Comparison of ENCODE assay signal across 27 mouse cellular contexts in the genomic region with DNA sequence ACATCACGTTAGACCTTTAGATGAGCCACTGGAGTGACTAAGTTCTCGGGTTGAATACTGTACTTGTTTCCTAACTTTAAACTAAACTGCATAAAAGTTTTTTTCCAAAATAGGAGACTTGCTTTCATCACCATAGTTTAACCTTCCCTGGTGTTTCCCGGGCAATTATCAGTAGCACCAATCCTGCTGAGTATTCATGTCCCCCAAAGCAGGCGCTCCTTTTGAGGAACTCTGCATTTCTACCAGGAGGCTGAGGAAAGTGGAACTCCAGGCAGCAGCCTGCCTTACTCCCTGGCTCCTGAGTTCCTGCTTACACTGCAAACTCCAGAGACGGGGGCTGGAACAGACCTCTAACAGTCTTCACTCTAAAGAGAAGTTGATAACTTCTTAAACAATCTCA.
DNase-seq lines count a peak whose midpoint lies in the region; ATAC-seq and TF ChIP-seq lines count a peak whose summit lies in the region.
"Had no signal": no experiment of that assay in that cellular context is flagged by ENCODE, and none has a peak within 500 bp of the region (broad histone marks: within the 10 kb centered on the region; RNA-seq: fewer than 3 reads in every experiment).

No protein-coding gene starts in this region.

- no peak for ATAC-seq in heart, embryonic 11.5 days (replicated peaks; ENCODE audit: insufficient number of reproducible peaks, low FRiP score, low TSS enrichment)
- ATAC-seq in heart, embryonic 15.5 days (replicated peaks; ENCODE audit: insufficient number of reproducible peaks, insufficient read depth, low FRiP score, low read depth) = no peak
- ATAC-seq in lung, embryonic 14.5 days (ENCODE audit: insufficient read depth) = no peak
- peak; percentile 17; the same call in 1 of the 2 replicates for ATAC-seq in megakaryocyte progenitor cell, adult 5-6 weeks (replicated peaks; ENCODE audit: poor library complexity)
- ATAC-seq: activated CD4-positive, CD25-positive, alpha-beta regulatory T cell, adult 4 months; CD4-positive, CD25-positive, alpha-beta regulatory T cell, adult 4 months; forebrain, embryonic 14.5 days; intestine, postnatal 0 days; Patski had no signal

- H3K27me3 ChIP-seq in heart, embryonic 11.5 days (ENCODE audit: control insufficient read depth, insufficient read depth, low read length) = no peaks in the 10 kb centered on the region
- H3K27me3 ChIP-seq in heart, embryonic 15.5 days = no peaks in the 10 kb centered on the region
- H3K27me3 ChIP-seq in lung, embryonic 14.5 days (ENCODE audit: insufficient read depth, low read length) = no peaks in the 10 kb centered on the region
- H3K27me3 ChIP-seq: embryonic facial prominence, embryonic 15.5 days; hindbrain, embryonic 15.5 days; Patski had no signal

- no peak overlapping the region for H3K9ac ChIP-seq in heart, embryonic 11.5 days (ENCODE audit: low read depth, low read length)
- no peak overlapping the region for H3K9ac ChIP-seq in heart, embryonic 15.5 days
- no peak overlapping the region for H3K9ac ChIP-seq in lung, embryonic 14.5 days
- H3K9ac ChIP-seq: embryonic facial prominence, embryonic 15.5 days; hindbrain, embryonic 15.5 days had no signal

- no peak for DNase-seq in heart, postnatal 25 days (ENCODE audit: low spot score)
- DNase-seq in heart, postnatal 14 days = no peak
- peak; percentile 19 for DNase-seq in lung, embryonic 14.5 days
- DNase-seq in lung, postnatal 36 days = no peak
- DNase-seq in spleen, postnatal 10 days (ENCODE audit: low spot score in 2 of 2) = no peak
- DNase-seq: adrenal gland, postnatal 14 days; B cell, adult 2 months; cerebellum, adult 2 months; cerebellum, postnatal 10 days; embryo, embryonic 11 days; gastrocnemius, adult 2 months; gastrocnemius, postnatal 36 days; kidney, adult 8-10 months had no signal

- no peaks in the 10 kb centered on the region for H3K9me3 ChIP-seq in heart, embryonic 11.5 days (replicated peaks; ENCODE audit: control insufficient read depth, low read length)
- H3K9me3 ChIP-seq in heart, embryonic 15.5 days (replicated peaks) = no peaks in the 10 kb centered on the region
- H3K9me3 ChIP-seq in lung, embryonic 14.5 days (ENCODE audit: low read depth, low read length) = no peaks in the 10 kb centered on the region
- H3K9me3 ChIP-seq: embryonic facial prominence, embryonic 15.5 days; forebrain, embryonic 10.5 days; G1E; hindbrain, embryonic 10.5 days; hindbrain, embryonic 15.5 days had no signal

- TF ChIP-seq CTCF in lung, embryonic 14.5 days (IDR thresholded peaks at IDR 0.05; ENCODE audit: low read depth) = no peak

- H3K36me3 ChIP-seq in heart, embryonic 11.5 days (ENCODE audit: control insufficient read depth, insufficient read depth, low read length) = no peaks in the 10 kb centered on the region
- no peaks in the 10 kb centered on the region for H3K36me3 ChIP-seq in heart, embryonic 15.5 days
- no peaks in the 10 kb centered on the region for H3K36me3 ChIP-seq in lung, embryonic 14.5 days (ENCODE audit: insufficient read depth)
- H3K36me3 ChIP-seq: embryonic facial prominence, embryonic 15.5 days; forebrain, embryonic 10.5 days; hindbrain, embryonic 10.5 days; hindbrain, embryonic 15.5 days had no signal

- no peak overlapping the region for H3K4me3 ChIP-seq in heart, embryonic 11.5 days (ENCODE audit: low read depth, low read length)
- H3K4me3 ChIP-seq in heart, embryonic 15.5 days = no peak overlapping the region
- no peak overlapping the region for H3K4me3 ChIP-seq in lung, embryonic 14.5 days (ENCODE audit: low read depth, low read length)
- H3K4me3 ChIP-seq: embryonic facial prominence, embryonic 15.5 days; erythroblast, embryonic 14.5 days; forebrain, embryonic 10.5 days; gastrocnemius, adult 2 months; hindbrain, embryonic 10.5 days; hindbrain, embryonic 15.5 days had no signal

- H3K4me2 ChIP-seq in heart, embryonic 11.5 days = peak overlapping the region; percentile 27
- H3K4me2 ChIP-seq in heart, embryonic 15.5 days = no peak overlapping the region; the same call in 1 of the 2 replicates
- H3K4me2 ChIP-seq in lung, embryonic 14.5 days = no peak overlapping the region
- H3K4me2 ChIP-seq: embryonic facial prominence, embryonic 15.5 days; hindbrain, embryonic 15.5 days had no signal

- intact Hi-C loops in heart, postnatal 25 days (cut with DNase I) = no loop called here
- intact Hi-C loops in heart, postnatal 14 days (cut with DNase I) = no loop called here

- H3K4me1 ChIP-seq in heart, embryonic 11.5 days (ENCODE audit: control insufficient read depth, insufficient read depth, low read length) = peaks cover 16% of the 10 kb centered on the region
- peaks cover 27% of the 10 kb centered on the region for H3K4me1 ChIP-seq in heart, embryonic 15.5 days (replicated peaks)
- no peaks in the 10 kb centered on the region for H3K4me1 ChIP-seq in lung, embryonic 14.5 days (ENCODE audit: insufficient read depth)

- WGBS in heart, embryonic 11.5 days (ENCODE audit: insufficient replicate concordance) = 30% methylated on average over 5 of the region's 5 CpGs
- 33% methylated on average over 5 of the region's 5 CpGs for WGBS in heart, embryonic 15.5 days
- 43% methylated on average over 5 of the region's 5 CpGs for WGBS in lung, embryonic 14.5 days

- no peak overlapping the region for H3K27ac ChIP-seq in heart, embryonic 11.5 days (ENCODE audit: low read depth, low read length)
- 0 out of 2 replicates have a peak overlapping the region, but pooled peaks have one; percentile 13 for H3K27ac ChIP-seq in heart, embryonic 15.5 days
- H3K27ac ChIP-seq in lung, embryonic 14.5 days (ENCODE audit: low read depth) = no peak overlapping the region
- H3K27ac ChIP-seq: embryonic facial prominence, embryonic 15.5 days; forebrain, embryonic 10.5 days; gastrocnemius, adult 2 months; hindbrain, embryonic 10.5 days; hindbrain, embryonic 15.5 days had no signal
